Mouse (Mus musculus): ENCODE data around the gene Gm26620. TPM values are rescaled to one million over a fixed set of nuclear protein-coding genes. Genes with fewer than 3 reads are reported as not detected.

The Gm26620 gene
- total RNA-seq (2014; fragmentation: Nextera tagmentation) (1.3 TPM in 1 of 2 replicates, not detected in the other), total RNA-seq (2017) (0.75 and 1.0 TPM in 2 replicates)

GRCm38 (mm10) chr1:170884978-170885561 is at the start of gene Gm26620, which contains the start of gene Dusp12:
Gene Gm26620, plus strand, starts transcription at chr1:170885065.
Gene Dusp12, minus strand, starts transcription at chr1:170885540.
- peak; percentile 97 for ATAC-seq (replicated peaks; ENCODE audit: low FRiP score, low TSS enrichment, poor library complexity, severe bottlenecking)

- ATAC-seq (replicated peaks; ENCODE audit: low FRiP score, low TSS enrichment, poor library complexity, severe bottlenecking) = 0 out of 2 replicates have a peak, but pooled peaks have one; percentile 53
Observed at GRCm38 (mm10) chr1:170839685-170840084, 45.2 kb upstream of the Gm26620 start.

- peak; percentile 70 for ATAC-seq (replicated peaks; ENCODE audit: low FRiP score, low TSS enrichment, poor library complexity, severe bottlenecking)
Observed at GRCm38 (mm10) chr1:170844380-170844779, 40.5 kb upstream of the Gm26620 start.

- peak; percentile 90 for ATAC-seq (replicated peaks; ENCODE audit: low FRiP score, low TSS enrichment, poor library complexity, severe bottlenecking)
Observed at GRCm38 (mm10) chr1:170845448-170846307, 39.2 kb upstream of the Gm26620 start.

- ATAC-seq (replicated peaks; ENCODE audit: low FRiP score, low TSS enrichment, poor library complexity, severe bottlenecking) = no peak
Observed at GRCm38 (mm10) chr1:170850007-170850406, 34.9 kb upstream of the Gm26620 start.

GRCm38 (mm10) chr1:170850637-170851624 is 33.9 kb upstream of the Gm26620 start:
- ATAC-seq (replicated peaks; ENCODE audit: low FRiP score, low TSS enrichment, poor library complexity, severe bottlenecking) = no peak

- ATAC-seq (replicated peaks; ENCODE audit: low FRiP score, low TSS enrichment, poor library complexity, severe bottlenecking) = no peak
Observed at GRCm38 (mm10) chr1:170853604-170854003, 31.3 kb upstream of the Gm26620 start.

GRCm38 (mm10) chr1:170855056-170855760 is 29.7 kb upstream of the Gm26620 start:
- peak; percentile 89 for ATAC-seq (replicated peaks; ENCODE audit: low FRiP score, low TSS enrichment, poor library complexity, severe bottlenecking)

GRCm38 (mm10) chr1:170857369-170857768 is 27.5 kb upstream of the Gm26620 start:
- no peak for ATAC-seq (replicated peaks; ENCODE audit: low FRiP score, low TSS enrichment, poor library complexity, severe bottlenecking)

GRCm38 (mm10) chr1:170858872-170859271 is 26.0 kb upstream of the Gm26620 start:
- no peak for ATAC-seq (replicated peaks; ENCODE audit: low FRiP score, low TSS enrichment, poor library complexity, severe bottlenecking)

GRCm38 (mm10) chr1:170861671-170862434 is 23.0 kb upstream of the Gm26620 start:
- ATAC-seq (replicated peaks; ENCODE audit: low FRiP score, low TSS enrichment, poor library complexity, severe bottlenecking) = no peak

GRCm38 (mm10) chr1:170862435-170862717 is 22.5 kb upstream of the Gm26620 start:
- ATAC-seq (replicated peaks; ENCODE audit: low FRiP score, low TSS enrichment, poor library complexity, severe bottlenecking) = no peak

GRCm38 (mm10) chr1:170863033-170863432 is 21.8 kb upstream of the Gm26620 start:
- no peak for ATAC-seq (replicated peaks; ENCODE audit: low FRiP score, low TSS enrichment, poor library complexity, severe bottlenecking)

- ATAC-seq (replicated peaks; ENCODE audit: low FRiP score, low TSS enrichment, poor library complexity, severe bottlenecking) = no peak
Observed at GRCm38 (mm10) chr1:170864234-170864633, 20.6 kb upstream of the Gm26620 start.

- ATAC-seq (replicated peaks; ENCODE audit: low FRiP score, low TSS enrichment, poor library complexity, severe bottlenecking) = no peak
Observed at GRCm38 (mm10) chr1:170864754-170865153, 20.1 kb upstream of the Gm26620 start.

GRCm38 (mm10) chr1:170865406-170865805 is 19.5 kb upstream of the Gm26620 start:
- no peak for ATAC-seq (replicated peaks; ENCODE audit: low FRiP score, low TSS enrichment, poor library complexity, severe bottlenecking)

GRCm38 (mm10) chr1:170866992-170867690 is 17.7 kb upstream of the Gm26620 start:
- ATAC-seq (replicated peaks; ENCODE audit: low FRiP score, low TSS enrichment, poor library complexity, severe bottlenecking) = peak; percentile 6; the same call in 1 of the 2 replicates

GRCm38 (mm10) chr1:170867691-170868105 is 17.2 kb upstream of the Gm26620 start, which contains the start of gene Atf6:
Gene Atf6, minus strand, starts transcription at chr1:170867771.
- peak; percentile 77 for ATAC-seq (replicated peaks; ENCODE audit: low FRiP score, low TSS enrichment, poor library complexity, severe bottlenecking)
